Mouse (Mus musculus): ENCODE measurements around the gene Kars. TPM values are rescaled to one million over a fixed set of nuclear protein-coding genes. Genes with fewer than 3 reads are reported as not detected.

The Kars gene
- polyA plus RNA-seq, 2 experiments: 58.9 to 93.6 TPM

GRCm38 (mm10) chr8:112045896-112046295 lies 34.8 kb upstream of the Kars start:
- no peak for TF ChIP-seq EP300 (IDR thresholded peaks at IDR 0.05; ENCODE audit: low read depth)
- TF ChIP-seq CTCF (IDR thresholded peaks at IDR 0.05; ENCODE audit: low read depth): peak; percentile 90
- Histone ChIP-seq H3K27me3 (ENCODE audit: control insufficient read depth, insufficient read depth, low read length) (no peaks in the 10 kb centered on the region), H3K36me3 (replicated peaks; ENCODE audit: control insufficient read depth, insufficient read depth, low read depth) (no peaks in the 10 kb centered on the region), H3K9me3 (ENCODE audit: control insufficient read depth, low read length) (no peaks in the 10 kb centered on the region), H3K9ac (replicated peaks) (no peak overlapping the region), H3K4me3 (ENCODE audit: insufficient read depth in 1 of 2, low read depth in 2 of 2, low read length in 2 of 2) (no peak overlapping the region), H3K4me2 (ENCODE audit: low read depth) (no peak overlapping the region), H3K27ac (no peak overlapping the region), H3K4me1 (replicated peaks; ENCODE audit: control insufficient read depth in 2 of 2, insufficient read depth in 2 of 2, low read length in 1 of 2) (no peaks in the 10 kb centered on the region)
- ATAC-seq (ENCODE audit: insufficient read depth): no peak
- WGBS (ENCODE audit: insufficient replicate concordance): 4% methylated on average over 7 of the region's 7 CpGs
- peak; percentile 43 to 54 (median 50) for DNase-seq (ENCODE audit: low read depth in 3 of 3, low spot score in 3 of 3)

- 60% methylated on average over 5 of the region's 5 CpGs for WGBS (ENCODE audit: insufficient replicate concordance)
- Histone ChIP-seq H3K4me2 (ENCODE audit: low read depth) (no peak overlapping the region), H3K9ac (replicated peaks) (no peak overlapping the region), H3K4me3 (ENCODE audit: insufficient read depth in 1 of 2, low read depth in 2 of 2, low read length in 2 of 2) (no peak overlapping the region), H3K4me1 (replicated peaks; ENCODE audit: control insufficient read depth in 2 of 2, insufficient read depth in 2 of 2, low read length in 1 of 2) (no peaks in the 10 kb centered on the region), H3K9me3 (ENCODE audit: control insufficient read depth, low read length) (no peaks in the 10 kb centered on the region), H3K36me3 (replicated peaks; ENCODE audit: control insufficient read depth, insufficient read depth, low read depth) (no peaks in the 10 kb centered on the region), H3K27ac (no peak overlapping the region), H3K27me3 (ENCODE audit: control insufficient read depth, insufficient read depth, low read length) (no peaks in the 10 kb centered on the region)
- no peak for ATAC-seq (ENCODE audit: insufficient read depth)
- no peak for DNase-seq (ENCODE audit: low read depth in 3 of 3, low spot score in 3 of 3)
- TF ChIP-seq CTCF (IDR thresholded peaks at IDR 0.05; ENCODE audit: low read depth) (peak; percentile 57), EP300 (IDR thresholded peaks at IDR 0.05; ENCODE audit: low read depth) (no peak)
These were observed 34.1 kb upstream of the Kars start for GRCm38 (mm10) chr8:112045182-112045581.

GRCm38 (mm10) chr8:112037521-112037920 lies 26.4 kb upstream of the Kars start:
- no peaks in the 10 kb centered on the region for H3K9me3 ChIP-seq (ENCODE audit: control insufficient read depth, low read length)
- no peak for TF ChIP-seq CTCF (IDR thresholded peaks at IDR 0.05; ENCODE audit: low read depth)
- no peak for TF ChIP-seq EP300 (IDR thresholded peaks at IDR 0.05; ENCODE audit: low read depth)
- no peaks in the 10 kb centered on the region for H3K36me3 ChIP-seq (replicated peaks; ENCODE audit: control insufficient read depth, insufficient read depth, low read depth)
- DNase-seq (ENCODE audit: low read depth in 3 of 3, low spot score in 3 of 3): no peak
- H3K27ac ChIP-seq: no peak overlapping the region
- no peak overlapping the region for H3K4me2 ChIP-seq (ENCODE audit: low read depth)
- no peaks in the 10 kb centered on the region for H3K4me1 ChIP-seq (replicated peaks; ENCODE audit: control insufficient read depth in 2 of 2, insufficient read depth in 2 of 2, low read length in 1 of 2)
- H3K4me3 ChIP-seq (ENCODE audit: insufficient read depth in 1 of 2, low read depth in 2 of 2, low read length in 2 of 2): no peak overlapping the region
- H3K9ac ChIP-seq (replicated peaks): no peak overlapping the region
- no peak for ATAC-seq (ENCODE audit: insufficient read depth)
- no peaks in the 10 kb centered on the region for H3K27me3 ChIP-seq (ENCODE audit: control insufficient read depth, insufficient read depth, low read length)
- WGBS (ENCODE audit: insufficient replicate concordance): 65% methylated on average over 18 of the region's 18 CpGs

GRCm38 (mm10) chr8:112034603-112035002 lies 23.5 kb upstream of the Kars start:
- H3K4me2 ChIP-seq (ENCODE audit: low read depth): no peak overlapping the region
- H3K9ac ChIP-seq (replicated peaks): no peak overlapping the region
- peak; percentile 88 for TF ChIP-seq CTCF (IDR thresholded peaks at IDR 0.05; ENCODE audit: low read depth)
- no peak for TF ChIP-seq EP300 (IDR thresholded peaks at IDR 0.05; ENCODE audit: low read depth)
- no peaks in the 10 kb centered on the region for H3K4me1 ChIP-seq (replicated peaks; ENCODE audit: control insufficient read depth in 2 of 2, insufficient read depth in 2 of 2, low read length in 1 of 2)
- no peaks in the 10 kb centered on the region for H3K9me3 ChIP-seq (ENCODE audit: control insufficient read depth, low read length)
- no peak for ATAC-seq (ENCODE audit: insufficient read depth)
- 4% methylated on average over 8 of the region's 8 CpGs for WGBS (ENCODE audit: insufficient replicate concordance)
- no peaks in the 10 kb centered on the region for H3K27me3 ChIP-seq (ENCODE audit: control insufficient read depth, insufficient read depth, low read length)
- peak; percentile 41 to 47 (median 46) for DNase-seq (ENCODE audit: low read depth in 3 of 3, low spot score in 3 of 3)
- H3K27ac ChIP-seq: no peak overlapping the region
- no peaks in the 10 kb centered on the region for H3K36me3 ChIP-seq (replicated peaks; ENCODE audit: control insufficient read depth, insufficient read depth, low read depth)
- no peak overlapping the region for H3K4me3 ChIP-seq (ENCODE audit: insufficient read depth in 1 of 2, low read depth in 2 of 2, low read length in 2 of 2)

GRCm38 (mm10) chr8:112033071-112033470 lies 21.9 kb upstream of the Kars start:
- H3K27ac ChIP-seq: no peak overlapping the region
- WGBS (ENCODE audit: insufficient replicate concordance): 61% methylated on average over 7 of the region's 7 CpGs
- DNase-seq (ENCODE audit: low read depth in 3 of 3, low spot score in 3 of 3) (no peak), ATAC-seq (ENCODE audit: insufficient read depth) (no peak)
- no peak overlapping the region for H3K4me2 ChIP-seq (ENCODE audit: low read depth)
- no peaks in the 10 kb centered on the region for H3K36me3 ChIP-seq (replicated peaks; ENCODE audit: control insufficient read depth, insufficient read depth, low read depth)
- no peak overlapping the region for H3K4me3 ChIP-seq (ENCODE audit: insufficient read depth in 1 of 2, low read depth in 2 of 2, low read length in 2 of 2)
- no peaks in the 10 kb centered on the region for H3K4me1 ChIP-seq (replicated peaks; ENCODE audit: control insufficient read depth in 2 of 2, insufficient read depth in 2 of 2, low read length in 1 of 2)
- no peaks in the 10 kb centered on the region for H3K27me3 ChIP-seq (ENCODE audit: control insufficient read depth, insufficient read depth, low read length)
- H3K9ac ChIP-seq (replicated peaks): no peak overlapping the region
- no peaks in the 10 kb centered on the region for H3K9me3 ChIP-seq (ENCODE audit: control insufficient read depth, low read length)
- no peak for TF ChIP-seq EP300 (IDR thresholded peaks at IDR 0.05; ENCODE audit: low read depth)
- TF ChIP-seq CTCF (IDR thresholded peaks at IDR 0.05; ENCODE audit: low read depth): no peak
